Mouse (Mus musculus): ENCODE measurements around the gene Coro7.

DNA sequence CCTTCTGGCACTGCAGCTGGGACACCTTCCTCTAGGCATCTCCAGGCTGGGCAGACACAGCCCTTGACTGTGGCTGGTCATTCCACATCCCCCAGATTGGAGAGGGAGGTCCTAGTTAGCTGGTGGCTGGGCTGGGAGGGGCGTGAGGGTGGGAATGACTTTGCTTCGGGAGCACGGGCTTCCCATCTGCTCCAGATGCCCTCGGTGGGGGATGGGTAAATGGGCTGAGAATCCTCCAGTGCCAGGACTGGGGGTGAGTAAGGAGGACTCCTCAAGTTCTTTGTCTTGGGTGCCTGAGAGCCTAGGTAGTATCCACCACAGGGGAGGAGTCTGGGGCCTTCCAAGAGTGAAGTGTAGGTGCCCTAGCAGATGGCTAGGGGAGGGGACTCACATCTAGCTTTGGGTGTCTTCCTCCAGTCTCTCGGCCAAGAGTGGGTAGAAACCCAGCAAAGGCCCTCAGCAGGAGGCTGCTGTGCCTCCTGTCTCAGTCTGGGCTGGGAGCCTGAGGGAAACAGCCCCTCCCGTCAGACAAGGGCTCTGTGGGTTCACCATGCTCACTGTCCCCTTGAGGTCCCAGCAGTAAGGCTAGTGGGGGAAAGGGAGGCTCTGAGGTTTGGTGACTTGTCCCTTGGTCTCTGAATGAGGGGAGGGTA, 80.6 kb downstream of the Coro7 start:
- TF ChIP-seq CTCF (IDR thresholded peaks at IDR 0.05; ENCODE audit: control insufficient read depth, insufficient read depth, insufficient replicate concordance, low read depth, low read length) (no peak), POLR2A (IDR thresholded peaks at IDR 0.05; ENCODE audit: control insufficient read depth, low read depth, low read length) (no peak)
